Mouse (Mus musculus) adrenal gland, adult 18-20 months (tissue): ENCODE results near the gene Hyal3. TPM values are rescaled to one million over a fixed set of nuclear protein-coding genes. Genes with fewer than 3 reads are reported as not detected.
A peak's percentile ranks its signal among the peaks of the same experiment; 100 is the strongest.

Source experiments
- DNase-seq, 2 experiments: peaks; one replicate each; pipeline ENCODE4 v3.0.0; 2021 to 2022; ENCODE audit warnings: low spot score in 2 of 2
- total RNA-seq, 2 experiments: library from RNA; stranded (reverse); gene quantifications; 1 replicate in 1 of 2; 2 replicates in 1 of 2; pipeline ENCODE4 v1.2.3; 2021

Hyal3 gene
- total RNA-seq, 2 experiments from 2014 or later: 1.4 to 1.7 TPM

GRCm38 (mm10) chr9:107632478-107632877, 51.9 kb downstream of the Hyal3 start:
- DNase-seq: no peak

GRCm38 (mm10) chr9:107633091-107633660, 52.6 kb downstream of the Hyal3 start:
- DNase-seq: peak; percentile 77 to 82

- no peak for DNase-seq
These were observed 53.2 kb downstream of the Hyal3 start for GRCm38 (mm10) chr9:107633661-107634405.

- DNase-seq: no peak
These were observed 54.0 kb downstream of the Hyal3 start for GRCm38 (mm10) chr9:107634406-107635278.

- peak; percentile 95 to 96 for DNase-seq
These were observed 54.8 kb downstream of the Hyal3 start, which contains the start of gene Gnai2 for GRCm38 (mm10) chr9:107635279-107636028. Gene Gnai2 (minus strand): TSS chr9:107635367.

Other genes with a start within 250 kb of the Hyal3 start
- gene Hemk1, start 242.5 kb upstream of the Hyal3 start, total RNA-seq: 10 to 100 TPM; 12.9 to 17.4 TPM
- gene 6430571L13Rik, start 240.2 kb upstream of the Hyal3 start, total RNA-seq: 1 to 10 TPM in 1 of 2 experiments, under 1 TPM in 1; 0.30 to 1.3 TPM
- 1 to 10 TPM; 5.8 to 6.9 TPM for gene Cacna2d2, start 181.2 kb upstream of the Hyal3 start, total RNA-seq
- gene Tmem115, start 46.9 kb upstream of the Hyal3 start, total RNA-seq: 10 to 100 TPM; 40.0 to 49.5 TPM
- 10 to 100 TPM; 12.8 to 20.2 TPM for gene Cyb561d2, start 38.6 kb upstream of the Hyal3 start, total RNA-seq
- 10 to 100 TPM; 25.8 to 30.9 TPM for gene Nprl2, start 38.6 kb upstream of the Hyal3 start, total RNA-seq
- 1 to 10 TPM; 1.0 to 1.1 TPM for gene Zmynd10, start 33.5 kb upstream of the Hyal3 start, total RNA-seq
- gene Rassf1, start 29.3 kb upstream of the Hyal3 start, total RNA-seq: 10 to 100 TPM; 16.4 to 24.2 TPM
- 10 to 100 TPM; 53.9 to 54.3 TPM for gene Tusc2, start 17.6 kb upstream of the Hyal3 start, total RNA-seq
- gene Hyal2, start 12.9 kb upstream of the Hyal3 start, total RNA-seq: 10 to 100 TPM; 34.1 to 45.3 TPM
- 10 to 100 TPM in 1 of 2 experiments, 1 to 10 TPM in 1; 9.2 to 15.7 TPM for gene Hyal1, start 3.9 kb upstream of the Hyal3 start, total RNA-seq
- 10 to 100 TPM; 13.3 to 16.5 TPM for gene Naa80, start 1.9 kb upstream of the Hyal3 start, total RNA-seq
- 10 to 100 TPM; 38.0 to 41.1 TPM for gene Ifrd2, start 6.8 kb downstream of the Hyal3 start, total RNA-seq
- 1 to 10 TPM; 5.1 to 6.3 TPM for gene Sema3b, start 28.4 kb downstream of the Hyal3 start, total RNA-seq
- gene Gnai2, start 54.5 kb downstream of the Hyal3 start, total RNA-seq: 100 to 1,000 TPM; 238 to 263 TPM
- under 1 TPM; 0.33 to 0.64 TPM for gene Slc38a3, start 88.7 kb downstream of the Hyal3 start, total RNA-seq
- under 1 TPM; 0.22 to 0.56 TPM for gene Gnat1, start 98.9 kb downstream of the Hyal3 start, total RNA-seq
- gene Sema3f, start 129.7 kb downstream of the Hyal3 start, total RNA-seq: 10 to 100 TPM; 30.2 to 34.1 TPM
- gene Rbm5, start 190.2 kb downstream of the Hyal3 start, total RNA-seq: 100 to 1,000 TPM; 115 to 118 TPM